8 mouse cellular contexts compared by ENCODE assay signal in genomic region chr2:64915448-64915847, GRCm38 (mm10).
DNase-seq lines count a peak whose midpoint lies in the region; ATAC-seq and TF ChIP-seq lines count a peak whose summit lies in the region.

No protein-coding gene starts in this region.

- DNase-seq in lung, embryonic 14.5 days, result peak; percentile 66
- no peak for DNase-seq in lung, postnatal 4 days
- DNase-seq in embryo, embryonic 11 days, result peak; percentile 60
- peak; percentile 6 for DNase-seq in kidney, postnatal 14 days
- DNase-seq in retina, embryonic 14.5 days (ENCODE audit: low spot score), result peak; percentile 77
- DNase-seq in heart, adult 8-10 months (ENCODE audit: low spot score), result no peak
- DNase-seq in gastrocnemius, postnatal 25 days, result no peak

- 60% methylated on average over 6 of the region's 6 CpGs for WGBS in lung, embryonic 14.5 days
- 62% methylated on average over 6 of the region's 6 CpGs for WGBS in heart, embryonic 11.5 days (ENCODE audit: insufficient replicate concordance)

- peak; percentile 54 for TF ChIP-seq CTCF in lung, embryonic 14.5 days (IDR thresholded peaks at IDR 0.05; ENCODE audit: low read depth)

- H3K36me3 ChIP-seq in lung, embryonic 14.5 days (ENCODE audit: insufficient read depth), result no peaks in the 10 kb centered on the region
- no peaks in the 10 kb centered on the region for H3K36me3 ChIP-seq in heart, embryonic 11.5 days (ENCODE audit: control insufficient read depth, insufficient read depth, low read length)

- no peak overlapping the region for H3K9ac ChIP-seq in lung, embryonic 14.5 days
- H3K9ac ChIP-seq in heart, embryonic 11.5 days (ENCODE audit: low read depth, low read length), result no peak overlapping the region

- H3K4me3 ChIP-seq in lung, embryonic 14.5 days (ENCODE audit: low read depth, low read length), result no peak overlapping the region
- H3K4me3 ChIP-seq in heart, embryonic 11.5 days (ENCODE audit: low read depth, low read length), result no peak overlapping the region

- H3K9me3 ChIP-seq in lung, embryonic 14.5 days (ENCODE audit: low read depth, low read length), result no peaks in the 10 kb centered on the region
- no peaks in the 10 kb centered on the region for H3K9me3 ChIP-seq in heart, embryonic 11.5 days (replicated peaks; ENCODE audit: control insufficient read depth, low read length)

- ATAC-seq in lung, embryonic 14.5 days (ENCODE audit: insufficient read depth), result peak; percentile 63
- no peak for ATAC-seq in heart, embryonic 11.5 days (replicated peaks; ENCODE audit: insufficient number of reproducible peaks, low FRiP score, low TSS enrichment)

- H3K27me3 ChIP-seq in lung, embryonic 14.5 days (ENCODE audit: insufficient read depth, low read length), result no peaks in the 10 kb centered on the region
- no peaks in the 10 kb centered on the region for H3K27me3 ChIP-seq in heart, embryonic 11.5 days (ENCODE audit: control insufficient read depth, insufficient read depth, low read length)

- H3K4me2 ChIP-seq in lung, embryonic 14.5 days, result no peak overlapping the region
- H3K4me2 ChIP-seq in heart, embryonic 11.5 days, result no peak overlapping the region

- no peak overlapping the region for H3K27ac ChIP-seq in lung, embryonic 14.5 days (ENCODE audit: low read depth)
- no peak overlapping the region for H3K27ac ChIP-seq in heart, embryonic 11.5 days (ENCODE audit: low read depth, low read length)

- no peaks in the 10 kb centered on the region for H3K4me1 ChIP-seq in lung, embryonic 14.5 days (ENCODE audit: insufficient read depth)
- H3K4me1 ChIP-seq in heart, embryonic 11.5 days (ENCODE audit: control insufficient read depth, insufficient read depth, low read length), result no peaks in the 10 kb centered on the region

Comparison
In these comparisons a context has a peak if more than half of its experiments do, and no peak if none do; other contexts are left out.
1. DNase-seq: peak in lung, embryonic 14.5 days (single experiment), embryo, embryonic 11 days (single experiment), kidney, postnatal 14 days (single experiment) and retina, embryonic 14.5 days (single experiment); none in lung, postnatal 4 days (0 of 2), heart, adult 8-10 months (single experiment) and gastrocnemius, postnatal 25 days (single experiment).